Mouse (Mus musculus) midbrain, embryonic 14.5 days (tissue): ENCODE measurements around the gene Idnk. TPM values are rescaled to one million over a fixed set of nuclear protein-coding genes. Genes with fewer than 3 reads are reported as not detected.

Source experiments
- ATAC-seq: fragments of 200-750 bp; cut with Nextera tagmentation; 2 replicates; pipeline ENCODE4 v1.8.0; 2017; ENCODE audit warnings: moderate number of reproducible peaks, moderate library complexity; ENCODE audit not compliant: low FRiP score, low TSS enrichment
- DNase-seq: peaks from one replicate; pipeline ENCODE4 v3.0.0-alpha.2; 2015
- H3K27ac ChIP-seq: fragments of 300-500 bp; sonication (generic); replicated peaks from 2 replicates; pipeline ENCODE4 v1.5.1; 2014; ENCODE audit warnings: mild to moderate bottlenecking, low read depth, low read length, moderate library complexity
- H3K27me3 ChIP-seq: fragments of 300-500 bp; sonication (generic); 2 replicates; pipeline ENCODE4 v1.6.1; 2014; ENCODE audit warnings: low read length, control low read depth, mixed read lengths; ENCODE audit not compliant: control insufficient read depth, insufficient read depth
- H3K36me3 ChIP-seq: fragments of 300-500 bp; sonication (generic); 2 replicates; pipeline ENCODE4 v1.6.1; 2014; ENCODE audit warnings: low read length, control low read depth; ENCODE audit not compliant: control insufficient read depth, insufficient read depth
- H3K4me1 ChIP-seq: fragments of 300-500 bp; sonication (generic); 2 replicates; pipeline ENCODE4 v1.6.1; 2014; ENCODE audit warnings: mild to moderate bottlenecking, antibody characterized with exemption, low read length, control low read depth; ENCODE audit not compliant: control insufficient read depth, insufficient read depth
- H3K4me2 ChIP-seq: fragments of 300-500 bp; sonication (generic); 2 replicates; pipeline ENCODE4 v1.6.1; 2014; ENCODE audit warnings: mild to moderate bottlenecking, low read length, moderate library complexity
- H3K4me3 ChIP-seq: fragments of 300-500 bp; sonication (generic); replicated peaks from 2 replicates; pipeline ENCODE4 v1.5.1; 2014; ENCODE audit warnings: low read depth, low read length
- H3K9ac ChIP-seq: fragments of 300-500 bp; sonication (generic); replicated peaks from 2 replicates; pipeline ENCODE4 v1.6.1; 2014; ENCODE audit warnings: mild to moderate bottlenecking, low read length, moderate library complexity
- H3K9me3 ChIP-seq: fragments of 300-500 bp; sonication (generic); 2 replicates; pipeline ENCODE4 v1.6.1; 2016; ENCODE audit warnings: low read length, control low read depth, mixed read lengths; ENCODE audit not compliant: control insufficient read depth
- WGBS: fragments of 180-500 bp; shearing (Covaris S2); extraction: QIAGEN DNeasy Blood & Tissue Kit; methylation state at CpG from one replicate; pipeline ENCODE4 v1.1.7; 2014; 5-methylcytosine and 5-hydroxymethylcytosine counted together
- polyA plus RNA-seq: library from polyadenylated mRNA; unstranded; fragments of >200 nt; fragmentation: Nextera tagmentation; extraction: Ambion mirVana; gene quantifications from 2 replicates; pipeline ENCODE4 v1.2.1, GENCODE M21; 2014

Gene Idnk
- polyA plus RNA-seq, result 59.7 TPM in 2 replicates

DNA sequence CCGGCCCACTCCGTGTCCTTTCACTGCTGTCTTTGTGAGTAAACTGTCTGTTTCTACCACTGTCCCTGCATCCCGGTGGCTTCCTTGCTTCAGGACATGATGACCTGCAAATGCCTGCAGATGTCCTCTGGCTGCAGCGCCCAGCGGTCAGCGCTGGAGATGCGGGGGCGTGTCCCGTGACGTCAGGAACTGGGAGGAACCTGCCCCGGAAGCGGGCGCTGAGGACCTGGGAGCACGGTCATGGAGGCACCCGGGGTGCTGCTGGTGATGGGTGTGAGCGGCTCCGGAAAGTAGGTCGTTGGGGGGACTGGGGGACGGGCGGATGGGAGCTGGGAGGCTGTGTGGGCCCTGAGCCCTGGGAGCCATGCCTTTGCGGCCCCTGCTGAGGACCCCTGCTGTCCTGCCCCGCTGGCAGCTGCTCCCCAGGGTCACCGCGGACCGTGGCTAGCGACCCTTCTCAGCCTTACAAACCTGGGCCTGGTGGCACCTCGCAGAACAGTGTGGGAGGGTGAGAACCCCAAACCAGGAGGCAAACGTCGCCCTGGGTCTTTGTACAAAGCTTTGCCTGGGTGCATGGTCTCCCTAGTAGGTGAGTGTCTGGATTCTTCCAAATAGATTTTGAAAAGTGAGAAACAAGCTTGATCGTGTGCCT is at the start of gene Idnk:
Idnk (plus strand) TSS at position 203 of the 652 bp plus-strand sequence.
- Histone ChIP-seq H3K27ac (peak within 1 kb of the TSS; percentile 70), H3K27me3 (no peaks in the 10 kb centered on the region), H3K9me3 (no peaks in the 10 kb centered on the region), H3K9ac (peak within 1 kb of the TSS; percentile 88), H3K36me3 (peaks cover 27% of the 10 kb centered on the region), H3K4me1 (peaks cover 5% of the 10 kb centered on the region; the same call in 1 of the 2 replicates), H3K4me3 (peak within 1 kb of the TSS; percentile 85), H3K4me2 (peak within 1 kb of the TSS; percentile 97)
- ATAC-seq (peak; percentile 89), DNase-seq (peak; percentile 92)
- WGBS, result under 1% methylated on average over 29 of the region's 30 CpGs

DNA sequence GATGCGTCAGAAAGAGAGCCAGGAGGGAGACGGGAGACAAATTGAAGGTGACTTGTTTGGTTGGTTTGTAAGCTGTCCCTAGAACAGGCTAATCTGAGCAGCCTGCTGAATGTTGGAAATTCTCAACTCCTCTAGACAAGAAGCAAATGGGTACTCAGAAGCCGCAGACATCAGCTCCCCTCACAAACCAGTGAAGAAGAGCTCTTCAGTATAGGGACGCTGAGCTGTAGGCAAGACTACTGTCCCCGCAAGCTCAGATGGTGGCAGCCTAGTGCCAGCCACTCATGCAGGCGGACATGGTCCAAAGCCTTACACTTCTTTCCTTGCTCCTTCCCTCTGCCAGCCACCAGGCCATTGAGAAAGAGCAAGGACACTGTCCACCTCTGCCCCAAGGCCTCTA is 46.1 kb upstream of the Idnk start:
- Histone ChIP-seq H3K4me3 (no peak overlapping the region), H3K9ac (no peak overlapping the region), H3K4me1 (peaks cover 18% of the 10 kb centered on the region), H3K36me3 (no peaks in the 10 kb centered on the region), H3K9me3 (no peaks in the 10 kb centered on the region), H3K4me2 (peak overlapping the region; percentile 70; the same call in 1 of the 2 replicates), H3K27ac (no peak overlapping the region), H3K27me3 (no peaks in the 10 kb centered on the region)
- DNase-seq, result no peak
- WGBS, result 95% methylated on average over 6 of the region's 6 CpGs
- no peak for ATAC-seq

- Histone ChIP-seq H3K36me3 (no peaks in the 10 kb centered on the region), H3K9me3 (no peaks in the 10 kb centered on the region), H3K27ac (peak overlapping the region; percentile 93; the same call in 1 of the 2 replicates), H3K4me2 (peak overlapping the region; percentile 70), H3K9ac (peak overlapping the region; percentile 81), H3K27me3 (no peaks in the 10 kb centered on the region), H3K4me3 (peak overlapping the region; percentile 53), H3K4me1 (peaks cover 18% of the 10 kb centered on the region)
- peak; percentile 24 for DNase-seq
- ATAC-seq, result no peak
- 75% methylated on average over 10 of the region's 10 CpGs for WGBS
Observed at GRCm38 (mm10) chr13:58112191-58112590, 45.3 kb upstream of the Idnk start.

DNA sequence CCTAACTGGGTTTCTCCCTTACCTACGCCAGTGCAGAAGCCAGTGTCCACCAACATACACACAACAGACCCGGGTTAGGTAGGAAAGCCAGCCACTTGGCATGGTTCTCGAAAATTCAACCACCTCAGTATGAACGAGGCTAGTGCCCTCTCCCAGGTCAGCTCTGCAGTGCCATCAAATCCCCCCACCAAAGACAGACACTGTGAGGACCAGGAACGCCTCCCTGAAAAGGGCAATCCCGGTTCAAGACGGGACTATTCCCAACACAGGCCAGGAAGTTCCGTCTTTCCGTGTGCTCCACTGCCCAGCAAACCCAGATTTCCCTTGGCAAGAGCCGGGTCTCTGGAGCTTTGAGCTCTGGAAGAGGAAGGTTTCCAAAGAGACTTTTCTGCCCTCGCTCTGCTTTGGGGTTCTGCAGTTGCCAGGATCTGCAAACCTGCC is 44.8 kb upstream of the Idnk start:
- Histone ChIP-seq H3K36me3 (no peaks in the 10 kb centered on the region), H3K27me3 (no peaks in the 10 kb centered on the region), H3K4me3 (peak overlapping the region; percentile 53), H3K9ac (peak overlapping the region; percentile 81), H3K4me1 (peaks cover 18% of the 10 kb centered on the region), H3K4me2 (peak overlapping the region; percentile 70), H3K9me3 (no peaks in the 10 kb centered on the region), H3K27ac (peak overlapping the region; percentile 93)
- WGBS, result 17% methylated on average over 11 of the region's 11 CpGs
- ATAC-seq, result no peak
- no peak for DNase-seq

DNA sequence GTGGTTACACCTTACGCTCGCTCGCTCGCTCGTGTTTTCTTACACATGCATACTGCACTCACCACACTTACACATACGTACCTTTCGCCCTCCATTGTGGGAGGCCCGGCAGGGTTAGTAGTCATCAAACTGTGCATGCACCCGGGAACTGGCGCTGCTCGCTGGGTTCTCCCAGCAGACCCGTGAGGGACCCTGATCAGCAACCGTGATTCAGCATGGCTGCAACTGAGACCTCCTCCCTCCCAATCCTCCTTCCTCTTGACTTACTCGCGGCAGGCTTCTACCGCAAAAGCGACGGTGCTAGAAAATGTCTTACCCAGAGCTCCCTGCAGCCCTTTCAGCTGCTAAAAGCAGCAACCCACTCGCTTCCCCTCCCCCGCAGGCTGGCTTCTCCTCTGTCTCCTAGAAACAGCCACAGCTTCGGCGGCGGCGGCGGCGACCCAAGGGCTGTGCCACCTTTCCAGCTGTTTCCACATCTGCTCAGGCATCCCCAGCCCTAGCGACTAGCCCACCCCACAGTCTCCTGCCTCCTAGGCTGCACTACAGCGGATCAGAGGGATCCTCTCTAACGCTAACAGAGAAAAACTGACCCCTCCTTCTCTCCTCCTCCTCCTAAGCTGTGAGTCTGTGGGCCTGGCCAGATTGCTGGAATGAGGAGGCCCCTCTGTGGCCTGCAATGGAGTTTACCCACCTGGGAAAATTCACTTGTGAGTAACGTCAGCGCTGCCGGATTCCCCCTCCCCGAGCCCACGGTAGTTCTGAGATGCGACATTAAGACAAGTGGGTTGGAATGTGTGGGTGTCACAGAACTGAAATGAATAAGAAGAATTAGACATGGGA is 44.2 kb upstream of the Idnk start, which contains the start of gene Klhl3:
Klhl3 (minus strand) TSS at position 532 of the 840 bp plus-strand sequence.
- Histone ChIP-seq H3K4me2 (peak within 1 kb of the TSS; percentile 70), H3K27ac (peak within 1 kb of the TSS; percentile 93), H3K4me3 (peak within 1 kb of the TSS; percentile 53), H3K27me3 (no peaks in the 10 kb centered on the region), H3K9ac (peak within 1 kb of the TSS; percentile 81), H3K9me3 (no peaks in the 10 kb centered on the region), H3K36me3 (no peaks in the 10 kb centered on the region), H3K4me1 (peaks cover 18% of the 10 kb centered on the region)
- under 1% methylated on average over 35 of the region's 35 CpGs for WGBS
- peak; percentile 88 for ATAC-seq
- peak; percentile 85 for DNase-seq

- Histone ChIP-seq H3K9ac (no peak overlapping the region), H3K4me3 (no peak overlapping the region), H3K4me2 (no peak overlapping the region), H3K27ac (no peak overlapping the region), H3K27me3 (no peaks in the 10 kb centered on the region), H3K36me3 (no peaks in the 10 kb centered on the region), H3K4me1 (peaks cover 18% of the 10 kb centered on the region), H3K9me3 (no peaks in the 10 kb centered on the region)
- DNase-seq (no peak), ATAC-seq (no peak)
- 78% methylated on average over 13 of the region's 13 CpGs for WGBS
Observed at GRCm38 (mm10) chr13:58115227-58115626, 42.2 kb upstream of the Idnk start.

GRCm38 (mm10) chr13:58116801-58117200 is 40.6 kb upstream of the Idnk start:
- Histone ChIP-seq H3K27me3 (no peaks in the 10 kb centered on the region), H3K4me3 (no peak overlapping the region), H3K4me1 (peaks cover 12% of the 10 kb centered on the region), H3K4me2 (no peak overlapping the region), H3K36me3 (no peaks in the 10 kb centered on the region), H3K27ac (no peak overlapping the region), H3K9me3 (no peaks in the 10 kb centered on the region), H3K9ac (no peak overlapping the region)
- WGBS, result 88% methylated on average over 2 of the region's 2 CpGs
- DNase-seq (no peak), ATAC-seq (no peak)

GRCm38 (mm10) chr13:58117318-58118017 is 40.0 kb upstream of the Idnk start:
- DNase-seq, result peak; percentile 52
- no peak overlapping the region for H3K4me2 ChIP-seq
- WGBS, result 69% methylated on average over 8 of the region's 8 CpGs
- no peaks in the 10 kb centered on the region for H3K9me3 ChIP-seq
- H3K27ac ChIP-seq, result no peak overlapping the region
- no peak for ATAC-seq
- H3K4me1 ChIP-seq, result peaks cover 5% of the 10 kb centered on the region
- H3K4me3 ChIP-seq, result no peak overlapping the region
- no peak overlapping the region for H3K9ac ChIP-seq
- no peaks in the 10 kb centered on the region for H3K36me3 ChIP-seq
- H3K27me3 ChIP-seq, result no peaks in the 10 kb centered on the region
